Mouse (Mus musculus) layer of hippocampus, adult 18-20 months (tissue): ENCODE measurements around the gene Swap70. TPM values are rescaled to one million over a fixed set of nuclear protein-coding genes. Genes with fewer than 3 reads are reported as not detected.

Experiments
- DNase-seq, 2 experiments: peaks; one replicate each; pipeline ENCODE4 v3.0.0; 2022; ENCODE audit warnings: low spot score in 2 of 2
- total RNA-seq, 2 experiments: library from RNA; stranded (reverse); gene quantifications; 2 replicates each; pipeline ENCODE4 v1.2.3; 2021

Swap70 gene
- total RNA-seq, 2 experiments from 2014 or later = 8.6 to 9.7 TPM

GRCm38 (mm10) chr7:110270455-110270854 lies 48.9 kb downstream of the Swap70 start:
- DNase-seq = no peak

DNA sequence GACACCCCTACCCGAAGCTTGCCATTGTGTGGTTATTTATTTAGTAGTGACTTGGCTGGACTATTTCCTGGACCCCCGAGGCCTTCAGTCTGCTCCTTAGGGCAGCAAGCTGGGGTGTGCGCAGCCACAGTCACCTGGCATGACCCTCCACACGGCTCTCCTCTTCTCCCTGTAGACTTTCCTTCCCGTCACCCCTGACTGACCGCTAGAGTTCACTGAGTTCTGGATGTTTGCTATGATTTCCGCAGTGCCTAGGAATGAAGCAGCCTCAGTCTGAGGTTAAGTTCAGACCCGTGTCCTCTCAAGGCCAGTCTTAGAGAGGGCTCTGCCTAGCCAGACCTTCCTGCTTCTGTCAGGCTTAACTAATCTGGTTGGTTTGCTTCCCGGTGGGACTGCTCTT lies 50.3 kb downstream of the Swap70 start:
- DNase-seq = no peak

- no peak for DNase-seq
These were observed 50.9 kb downstream of the Swap70 start for GRCm38 (mm10) chr7:110272434-110272833.

GRCm38 (mm10) chr7:110277734-110278245 lies 56.3 kb downstream of the Swap70 start:
- DNase-seq = no peak

- no peak for DNase-seq
These were observed 57.7 kb downstream of the Swap70 start for GRCm38 (mm10) chr7:110279183-110279582.

GRCm38 (mm10) chr7:110281435-110282256 lies 60.1 kb downstream of the Swap70 start:
- no peak for DNase-seq

GRCm38 (mm10) chr7:110282797-110283196 lies 61.3 kb downstream of the Swap70 start:
- DNase-seq = no peak

DNA sequence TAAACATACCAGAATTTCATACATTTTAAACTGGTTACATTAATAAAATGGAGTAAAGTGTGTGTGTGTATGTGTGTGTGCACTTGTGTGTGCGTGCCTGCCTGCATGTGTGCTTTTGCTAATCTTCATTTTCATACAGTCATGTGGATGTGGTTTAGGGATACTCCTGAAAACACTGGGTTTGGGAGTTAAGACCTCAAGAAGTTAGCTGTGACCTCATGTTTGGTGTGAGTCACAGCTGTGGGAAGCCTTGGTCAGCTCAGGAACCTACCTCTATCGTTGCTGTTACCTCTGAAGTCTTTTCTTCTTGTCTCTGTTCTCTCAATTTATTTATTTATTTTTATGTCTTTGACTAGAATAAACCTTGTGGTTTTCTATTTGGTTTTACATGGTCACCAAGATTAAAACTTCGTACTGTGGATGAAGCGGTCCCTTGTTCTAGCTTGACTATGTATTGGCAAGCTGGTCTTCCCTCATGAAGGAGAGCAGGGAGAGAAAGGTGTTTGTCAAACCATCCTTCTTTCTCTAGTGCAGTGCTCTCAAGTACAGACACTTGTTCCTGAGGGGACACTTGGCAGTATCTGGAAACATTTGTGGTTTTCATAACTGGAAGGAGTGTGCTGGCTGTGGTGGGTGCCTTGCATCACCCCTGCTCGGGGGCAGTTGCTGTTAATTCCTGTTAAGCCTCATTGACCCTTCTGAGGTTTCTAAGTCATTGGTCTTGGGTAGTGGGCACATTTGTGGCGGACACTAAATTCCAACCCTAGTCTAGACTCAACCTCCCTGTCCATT lies 62.2 kb downstream of the Swap70 start:
- DNase-seq = no peak

DNA sequence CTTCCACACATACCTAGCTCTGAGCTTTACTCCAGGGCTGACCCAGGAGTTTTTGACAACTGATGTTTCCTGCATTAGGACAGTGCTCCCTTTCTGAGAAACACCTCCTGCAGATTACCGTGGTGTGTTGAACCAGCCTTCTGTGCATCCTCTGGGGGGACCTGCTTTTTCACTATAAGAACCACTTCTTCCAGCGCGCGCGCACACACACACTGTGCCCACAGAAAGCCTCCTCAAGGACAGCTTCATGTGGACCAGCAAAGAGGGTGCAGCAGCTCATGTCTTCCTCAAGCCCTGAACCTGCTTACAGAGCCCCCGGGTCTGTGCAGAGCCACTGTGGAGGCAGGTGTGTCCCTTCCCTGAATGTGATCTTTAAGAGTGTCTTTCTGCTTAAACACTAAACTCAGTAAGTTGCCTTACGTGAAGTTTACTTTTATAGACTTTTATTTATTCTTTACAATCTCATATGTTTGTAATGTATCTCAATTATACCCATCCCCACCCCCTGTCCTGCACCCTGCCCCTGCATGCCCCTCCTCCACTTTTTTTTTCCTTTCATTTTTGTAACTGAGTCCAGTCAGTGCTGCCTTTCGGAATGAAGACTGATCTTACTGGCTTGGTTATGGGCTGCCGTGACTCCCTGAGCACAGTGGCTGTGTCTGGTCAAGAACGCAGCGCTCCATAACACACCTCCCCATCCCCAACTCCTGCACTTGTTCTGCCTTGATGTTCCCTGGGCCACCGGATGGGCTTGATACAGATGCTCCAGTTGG lies 63.8 kb downstream of the Swap70 start:
- no peak for DNase-seq

- no peak for DNase-seq
These were observed 64.3 kb downstream of the Swap70 start for GRCm38 (mm10) chr7:110285849-110286151.

DNA sequence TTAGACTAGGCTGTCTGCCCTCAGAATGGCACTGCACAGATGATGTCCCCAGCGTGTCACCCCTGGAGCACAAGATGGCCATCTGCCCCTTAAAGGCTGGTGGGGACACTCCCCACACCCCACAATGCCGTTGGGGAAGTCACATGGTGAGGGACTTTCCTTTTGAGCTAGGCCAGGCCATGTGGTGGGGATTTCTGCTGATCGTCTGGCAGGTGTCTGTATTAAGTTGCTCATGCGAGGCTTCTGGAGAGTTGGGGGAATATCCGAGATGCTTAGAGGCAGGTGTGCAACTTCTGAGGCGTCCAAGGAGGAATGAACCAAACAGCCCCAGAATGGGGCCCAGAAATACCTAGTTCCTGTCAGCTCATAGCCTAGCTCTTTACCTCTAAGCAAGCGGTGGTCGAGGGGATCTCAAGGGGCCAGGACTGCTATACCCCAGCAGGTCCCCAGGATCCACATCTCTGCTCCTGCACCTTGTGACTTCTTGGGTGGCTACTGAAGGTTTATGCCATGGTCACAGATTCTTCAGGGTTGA lies 64.8 kb downstream of the Swap70 start:
- no peak for DNase-seq

GRCm38 (mm10) chr7:110286838-110287475 lies 65.4 kb downstream of the Swap70 start:
- peak; percentile 60 to 87 for DNase-seq

DNA sequence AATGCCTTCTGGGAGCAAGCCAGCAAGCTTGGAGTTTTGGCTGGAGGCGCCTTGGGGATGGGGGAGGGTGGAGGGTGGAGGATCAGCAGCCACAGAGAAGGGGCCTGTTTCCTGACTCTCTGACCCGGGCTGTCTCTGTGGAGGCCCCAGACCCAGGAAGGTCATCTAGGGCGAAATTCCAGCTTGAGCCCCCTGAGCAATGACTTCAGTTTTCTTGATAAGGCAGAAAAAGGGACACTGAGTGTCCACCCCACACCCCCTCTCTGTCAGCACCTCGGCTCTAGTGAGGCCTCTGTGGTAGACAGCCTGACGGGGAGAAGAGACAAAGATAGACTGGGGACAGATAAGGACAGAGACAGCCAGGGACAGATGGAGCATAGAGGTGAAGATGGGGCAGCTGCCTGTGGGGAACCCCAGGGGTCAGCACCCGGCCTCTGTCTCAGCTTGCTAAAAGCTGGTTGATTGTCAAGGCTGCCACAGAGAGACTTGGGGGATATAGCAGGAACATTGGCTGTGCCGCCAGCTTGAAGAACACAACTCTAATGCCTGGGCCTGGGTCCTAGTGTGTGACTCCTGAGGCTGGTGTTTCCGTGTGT lies 66.1 kb downstream of the Swap70 start:
- no peak for DNase-seq

DNA sequence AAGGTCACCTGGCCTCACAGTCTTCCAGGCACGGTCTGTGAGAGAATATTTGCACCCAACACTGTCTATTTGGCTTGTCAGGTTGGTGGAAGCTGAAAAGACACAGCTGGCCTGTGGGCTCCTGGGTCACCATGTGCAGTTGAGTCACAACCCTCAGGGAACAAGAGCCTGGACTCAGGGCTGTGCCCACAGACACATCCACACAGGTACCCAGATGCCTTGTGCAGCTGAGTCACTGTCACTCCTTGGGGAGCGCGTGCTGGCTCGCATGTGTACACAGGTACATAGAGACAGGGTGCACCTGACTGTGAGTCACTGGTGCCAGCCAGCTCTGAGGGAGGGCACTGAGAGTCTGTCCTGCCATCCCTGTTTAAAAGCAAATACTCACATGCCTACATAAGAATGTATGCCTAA lies 66.7 kb downstream of the Swap70 start:
- DNase-seq = no peak

- no peak for DNase-seq
These were observed 67.2 kb downstream of the Swap70 start for GRCm38 (mm10) chr7:110288731-110289191.

DNA sequence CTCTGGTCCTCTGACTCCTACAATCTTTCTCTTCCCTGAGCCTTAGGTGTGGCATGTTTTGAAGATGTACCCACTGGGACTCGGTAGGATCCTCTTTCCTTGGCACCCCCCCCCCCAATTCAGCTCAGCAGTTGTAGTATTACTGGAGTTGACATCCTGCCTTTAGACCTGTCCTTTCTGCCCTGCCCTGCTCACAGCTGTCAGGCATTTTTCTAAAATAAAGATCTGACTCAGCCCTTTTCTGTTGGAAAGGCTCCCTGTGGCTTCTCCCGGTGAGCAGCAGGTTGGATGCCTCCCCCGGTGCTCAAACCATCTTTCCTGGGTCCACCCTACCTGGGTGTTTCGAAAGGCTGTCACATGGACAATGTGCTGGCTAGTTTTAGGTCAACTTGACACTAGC lies 68.1 kb downstream of the Swap70 start:
- DNase-seq = no peak

GRCm38 (mm10) chr7:110296889-110297603 lies 75.5 kb downstream of the Swap70 start:
- no peak for DNase-seq

DNA sequence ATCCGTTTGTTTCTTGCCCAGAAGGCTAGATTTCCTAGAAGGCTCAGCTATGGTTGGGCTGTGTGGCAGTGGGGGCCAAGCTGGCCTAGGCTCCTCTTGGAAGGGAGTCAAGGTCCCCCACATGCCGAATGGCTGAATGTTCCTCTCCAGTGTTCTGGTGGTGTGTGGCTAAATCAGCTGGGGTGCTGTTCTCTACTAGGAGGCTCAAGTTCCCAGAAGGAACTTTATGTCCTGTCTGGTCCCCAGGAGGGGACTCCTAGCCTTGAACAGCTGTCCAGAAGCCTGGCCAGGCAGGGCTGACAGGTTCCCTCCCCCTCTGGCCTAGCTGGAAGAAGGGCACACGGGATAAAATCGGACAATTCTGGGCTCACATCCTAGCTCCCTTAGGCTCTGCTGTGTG lies 76.1 kb downstream of the Swap70 start:
- DNase-seq = no peak

GRCm38 (mm10) chr7:110298090-110298489 lies 76.6 kb downstream of the Swap70 start:
- DNase-seq = no peak
